Mouse (Mus musculus): Measurements from ENCODE around the gene Vmn1r138. TPM values are rescaled to one million over a fixed set of nuclear protein-coding genes. Genes with fewer than 3 reads are reported as not detected.
"Not testable (repeated sequence)": the region's sequence is repeated elsewhere in the genome, so short reads cannot be mapped to it uniquely, and the experiment has no call there.

Vmn1r138 gene
- polyA plus RNA-seq (2011; ENCODE audit: insufficient read depth, insufficient read length, low read depth, missing spikeins) = not detected in 2 replicates

- not testable (repeated sequence) for H3K27ac ChIP-seq (ENCODE audit: insufficient read depth, low read length); H3K4me3 ChIP-seq (ENCODE audit: low read depth, low read length); H3K27me3 ChIP-seq (ENCODE audit: control insufficient read depth, insufficient read depth, low read length, poor library complexity, severe bottlenecking); H3K36me3 ChIP-seq (ENCODE audit: control insufficient read depth, insufficient read depth, low read length, poor library complexity, severe bottlenecking); H3K4me1 ChIP-seq (ENCODE audit: control insufficient read depth, insufficient read depth, low read length); H3K9ac ChIP-seq (ENCODE audit: low read depth, poor library complexity, severe bottlenecking); H3K9me3 ChIP-seq (replicated peaks; ENCODE audit: control insufficient read depth, insufficient read depth, low read length, poor library complexity, severe bottlenecking)
Observed at GRCm38 (mm10) chr7:22028797-22029196, at the start of gene Vmn1r138. TSS of gene Vmn1r138 (minus strand) at chr7:22028897.

GRCm38 (mm10) chr7:22068757-22069156, 40.1 kb upstream of the Vmn1r138 start, which contains the start of gene Vmn1r139:
TSS of gene Vmn1r139 (plus strand) at chr7:22069057.
- H3K27me3 ChIP-seq (ENCODE audit: control insufficient read depth, insufficient read depth, low read length, poor library complexity, severe bottlenecking); H3K9ac ChIP-seq (ENCODE audit: low read depth, poor library complexity, severe bottlenecking); H3K4me1 ChIP-seq (ENCODE audit: control insufficient read depth, insufficient read depth, low read length); H3K36me3 ChIP-seq (ENCODE audit: control insufficient read depth, insufficient read depth, low read length, poor library complexity, severe bottlenecking); H3K4me3 ChIP-seq (ENCODE audit: low read depth, low read length); H3K27ac ChIP-seq (ENCODE audit: insufficient read depth, low read length); H3K9me3 ChIP-seq (replicated peaks; ENCODE audit: control insufficient read depth, insufficient read depth, low read length, poor library complexity, severe bottlenecking): not testable (repeated sequence)

- not testable (repeated sequence) for H3K4me1 ChIP-seq (ENCODE audit: control insufficient read depth, insufficient read depth, low read length); H3K36me3 ChIP-seq (ENCODE audit: control insufficient read depth, insufficient read depth, low read length, poor library complexity, severe bottlenecking); H3K9me3 ChIP-seq (replicated peaks; ENCODE audit: control insufficient read depth, insufficient read depth, low read length, poor library complexity, severe bottlenecking); H3K27ac ChIP-seq (ENCODE audit: insufficient read depth, low read length); H3K4me3 ChIP-seq (ENCODE audit: low read depth, low read length); H3K27me3 ChIP-seq (ENCODE audit: control insufficient read depth, insufficient read depth, low read length, poor library complexity, severe bottlenecking); H3K9ac ChIP-seq (ENCODE audit: low read depth, poor library complexity, severe bottlenecking)
Observed at GRCm38 (mm10) chr7:22056205-22056604, 27.5 kb upstream of the Vmn1r138 start, which contains the start of gene Gm6176. TSS of gene Gm6176 (minus strand) at chr7:22056305.

GRCm38 (mm10) chr7:21994287-21994686, 34.4 kb downstream of the Vmn1r138 start, which contains the start of gene Vmn1r137:
TSS of gene Vmn1r137 (plus strand) at chr7:21994587.
- H3K36me3 ChIP-seq (ENCODE audit: control insufficient read depth, insufficient read depth, low read length, poor library complexity, severe bottlenecking); H3K9me3 ChIP-seq (replicated peaks; ENCODE audit: control insufficient read depth, insufficient read depth, low read length, poor library complexity, severe bottlenecking); H3K9ac ChIP-seq (ENCODE audit: low read depth, poor library complexity, severe bottlenecking); H3K27ac ChIP-seq (ENCODE audit: insufficient read depth, low read length); H3K4me3 ChIP-seq (ENCODE audit: low read depth, low read length); H3K27me3 ChIP-seq (ENCODE audit: control insufficient read depth, insufficient read depth, low read length, poor library complexity, severe bottlenecking); H3K4me1 ChIP-seq (ENCODE audit: control insufficient read depth, insufficient read depth, low read length): not testable (repeated sequence)

Other genes with a start within 250 kb of the Vmn1r138 start
- gene Gm4177, start 232.2 kb downstream of the Vmn1r138 start, polyA plus RNA-seq (2011; ENCODE audit: insufficient read depth, insufficient read length, low read depth, missing spikeins) = not detected in 2 replicates
- not detected in 2 replicates for gene Vmn1r135, start 196.5 kb downstream of the Vmn1r138 start, polyA plus RNA-seq (2011; ENCODE audit: insufficient read depth, insufficient read length, low read depth, missing spikeins)
- not detected in 2 replicates for gene Gm5725, start 184.6 kb downstream of the Vmn1r138 start, polyA plus RNA-seq (2011; ENCODE audit: insufficient read depth, insufficient read length, low read depth, missing spikeins)
- gene Gm5891, start 107.6 kb downstream of the Vmn1r138 start, polyA plus RNA-seq (2011; ENCODE audit: insufficient read depth, insufficient read length, low read depth, missing spikeins) = not detected in 2 replicates
- not detected in 2 replicates for gene Vmn1r137, start 34.3 kb downstream of the Vmn1r138 start, polyA plus RNA-seq (2011; ENCODE audit: insufficient read depth, insufficient read length, low read depth, missing spikeins)
- not detected in 2 replicates for gene Gm6176, start 27.4 kb upstream of the Vmn1r138 start, polyA plus RNA-seq (2011; ENCODE audit: insufficient read depth, insufficient read length, low read depth, missing spikeins)
- gene Vmn1r139, start 40.2 kb upstream of the Vmn1r138 start, polyA plus RNA-seq (2011; ENCODE audit: insufficient read depth, insufficient read length, low read depth, missing spikeins) = not detected in 2 replicates
- not detected in 2 replicates for gene Gm16451, start 89.3 kb upstream of the Vmn1r138 start, polyA plus RNA-seq (2011; ENCODE audit: insufficient read depth, insufficient read length, low read depth, missing spikeins)
- gene Gm10666, start 105.8 kb upstream of the Vmn1r138 start, polyA plus RNA-seq (2011; ENCODE audit: insufficient read depth, insufficient read length, low read depth, missing spikeins) = not detected in 2 replicates
- gene Vmn1r142, start 135.1 kb upstream of the Vmn1r138 start, polyA plus RNA-seq (2011; ENCODE audit: insufficient read depth, insufficient read length, low read depth, missing spikeins) = not detected in 2 replicates
- not detected in 2 replicates for gene Vmn1r143, start 160.5 kb upstream of the Vmn1r138 start, polyA plus RNA-seq (2011; ENCODE audit: insufficient read depth, insufficient read length, low read depth, missing spikeins)
- not detected in 2 replicates for gene Gm8653, start 172.4 kb upstream of the Vmn1r138 start, polyA plus RNA-seq (2011; ENCODE audit: insufficient read depth, insufficient read length, low read depth, missing spikeins)
- gene Gm8453, start 200.6 kb upstream of the Vmn1r138 start, polyA plus RNA-seq (2011; ENCODE audit: insufficient read depth, insufficient read length, low read depth, missing spikeins) = not detected in 2 replicates

All from ES-Bruce4 (cell line).